Mouse (Mus musculus) lung, adult 18-20 months (tissue): ENCODE results near the gene Gm5737.

Experiments used
- DNase-seq, 2 experiments: peaks; one replicate each; pipeline ENCODE4 v3.0.0; 2022; ENCODE audit warnings: mixed read lengths in 2 of 2

Gm5737 gene

GRCm38 (mm10) chr7:120878271-120878670, 66.1 kb downstream of the Gm5737 start:
- DNase-seq: no peak

- DNase-seq: no peak
These were observed 67.8 kb downstream of the Gm5737 start for GRCm38 (mm10) chr7:120879972-120880371.

GRCm38 (mm10) chr7:120880770-120881169, 68.6 kb downstream of the Gm5737 start:
- DNase-seq: no peak
